Mouse (Mus musculus): Measurements from ENCODE around the gene Med21. TPM values are rescaled to one million over a fixed set of nuclear protein-coding genes. Genes with fewer than 3 reads are reported as not detected.

Gene Med21
- total RNA-seq, 1 experiment, result 91.2 TPM

DNA sequence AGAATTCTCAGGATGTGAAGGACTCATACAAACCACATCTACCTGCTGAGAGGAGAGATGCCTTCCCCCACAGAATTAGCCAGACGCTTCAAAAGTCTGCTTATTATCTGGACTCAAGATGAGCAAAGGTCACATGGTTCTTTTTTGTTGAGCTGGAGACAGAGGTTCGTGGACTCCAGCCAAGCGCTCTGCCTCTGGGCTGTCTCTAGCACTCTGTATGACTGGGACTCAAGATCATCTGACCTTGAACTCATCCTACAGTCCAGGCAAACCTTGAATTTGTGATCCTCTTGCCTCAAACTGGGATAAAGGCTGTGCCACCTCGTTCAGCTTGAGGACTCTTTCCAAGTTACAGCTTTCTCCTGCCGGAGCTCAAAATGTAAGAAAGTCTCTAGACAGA, 21.8 kb downstream of the Med21 start:
- TF ChIP-seq MAFK (IDR thresholded peaks at IDR 0.05; ENCODE audit: insufficient read depth, low read depth, low read length) (no peak), ZC3H11A (IDR thresholded peaks at IDR 0.05; ENCODE audit: borderline replicate concordance, low read depth, low read length) (no peak), ZNF384 (IDR thresholded peaks at IDR 0.05; ENCODE audit: low read depth, low read length) (no peak), CHD2 (IDR thresholded peaks at IDR 0.05; ENCODE audit: low read depth, low read length) (no peak), HCFC1 (IDR thresholded peaks at IDR 0.05; ENCODE audit: borderline replicate concordance, insufficient read depth, low read length) (no peak)
- in situ Hi-C loops (cut with MboI; ENCODE audit: low sequenced_read_pairs in 2 of 2, unreplicated experiment in 2 of 2), result no loop called here
- H3K36me3 ChIP-seq (ENCODE audit: control insufficient read depth, insufficient read depth, low read length, poor library complexity, severe bottlenecking), result no peaks in the 10 kb centered on the region
- H3K4me1 ChIP-seq (ENCODE audit: control insufficient read depth in 2 of 2, insufficient read depth in 2 of 2, low read length in 2 of 2, poor library complexity in 1 of 2), result no peaks in the 10 kb centered on the region
- DNase-seq (ENCODE audit: low read depth, low spot score), result no peak
- no peaks in the 10 kb centered on the region for H3K9me3 ChIP-seq (ENCODE audit: control insufficient read depth, insufficient read depth, low read depth, low read length)
- no peak overlapping the region for H3K9ac ChIP-seq (ENCODE audit: insufficient read depth, low read depth, low read length, poor library complexity, severe bottlenecking)
- no peak overlapping the region for H3K4me3 ChIP-seq (ENCODE audit: insufficient read depth in 1 of 2, low read depth in 1 of 2, low read length in 2 of 2, poor library complexity in 1 of 2, severe bottlenecking in 1 of 2)
- no peak overlapping the region for H3K27ac ChIP-seq (ENCODE audit: insufficient read depth, low read depth, low read length, poor library complexity, severe bottlenecking)

DNA sequence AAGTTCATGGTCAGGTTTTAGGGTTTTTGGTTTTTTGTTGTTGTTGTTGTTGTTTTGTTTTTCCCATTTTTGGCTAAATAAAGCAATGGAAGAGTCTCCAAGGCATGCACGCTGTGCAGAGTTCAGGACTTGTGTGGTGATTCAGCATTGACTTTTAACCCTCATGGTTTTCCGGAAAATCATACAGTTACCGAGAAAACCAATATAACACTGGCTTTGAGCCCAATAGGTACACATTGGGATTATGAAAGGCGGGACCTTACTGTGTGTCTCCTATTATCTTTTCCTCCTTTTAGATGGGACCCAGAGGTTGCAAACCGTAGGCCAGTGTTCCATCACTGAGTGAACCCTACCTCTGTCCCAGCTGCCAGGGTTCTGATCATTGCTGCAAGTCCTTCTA, 22.6 kb downstream of the Med21 start:
- Histone ChIP-seq H3K9me3 (ENCODE audit: control insufficient read depth, insufficient read depth, low read depth, low read length) (no peaks in the 10 kb centered on the region), H3K4me1 (ENCODE audit: control insufficient read depth in 2 of 2, insufficient read depth in 2 of 2, low read length in 2 of 2, poor library complexity in 1 of 2) (no peaks in the 10 kb centered on the region), H3K27ac (ENCODE audit: insufficient read depth, low read depth, low read length, poor library complexity, severe bottlenecking) (no peak overlapping the region), H3K9ac (ENCODE audit: insufficient read depth, low read depth, low read length, poor library complexity, severe bottlenecking) (no peak overlapping the region), H3K4me3 (ENCODE audit: insufficient read depth in 1 of 2, low read depth in 1 of 2, low read length in 2 of 2, poor library complexity in 1 of 2, severe bottlenecking in 1 of 2) (no peak overlapping the region), H3K36me3 (ENCODE audit: control insufficient read depth, insufficient read depth, low read length, poor library complexity, severe bottlenecking) (no peaks in the 10 kb centered on the region)
- DNase-seq (ENCODE audit: low read depth, low spot score), result no peak
- no peak for TF ChIP-seq HCFC1 (IDR thresholded peaks at IDR 0.05; ENCODE audit: borderline replicate concordance, insufficient read depth, low read length)
- TF ChIP-seq ZC3H11A (IDR thresholded peaks at IDR 0.05; ENCODE audit: borderline replicate concordance, low read depth, low read length), result no peak
- no peak for TF ChIP-seq MAFK (IDR thresholded peaks at IDR 0.05; ENCODE audit: insufficient read depth, low read depth, low read length)
- TF ChIP-seq ZNF384 (IDR thresholded peaks at IDR 0.05; ENCODE audit: low read depth, low read length), result no peak
- TF ChIP-seq CHD2 (IDR thresholded peaks at IDR 0.05; ENCODE audit: low read depth, low read length), result no peak
- in situ Hi-C loops (cut with MboI; ENCODE audit: low sequenced_read_pairs in 2 of 2, unreplicated experiment in 2 of 2), result no loop called here

GRCm38 (mm10) chr6:146665408-146665807, 23.1 kb downstream of the Med21 start:
- DNase-seq (ENCODE audit: low read depth, low spot score), result no peak
- Histone ChIP-seq H3K4me3 (ENCODE audit: insufficient read depth in 1 of 2, low read depth in 1 of 2, low read length in 2 of 2, poor library complexity in 1 of 2, severe bottlenecking in 1 of 2) (no peak overlapping the region), H3K9ac (ENCODE audit: insufficient read depth, low read depth, low read length, poor library complexity, severe bottlenecking) (no peak overlapping the region), H3K27ac (ENCODE audit: insufficient read depth, low read depth, low read length, poor library complexity, severe bottlenecking) (no peak overlapping the region), H3K4me1 (ENCODE audit: control insufficient read depth in 2 of 2, insufficient read depth in 2 of 2, low read length in 2 of 2, poor library complexity in 1 of 2) (no peaks in the 10 kb centered on the region), H3K9me3 (ENCODE audit: control insufficient read depth, insufficient read depth, low read depth, low read length) (no peaks in the 10 kb centered on the region), H3K36me3 (ENCODE audit: control insufficient read depth, insufficient read depth, low read length, poor library complexity, severe bottlenecking) (no peaks in the 10 kb centered on the region)
- in situ Hi-C loops (cut with MboI; ENCODE audit: low sequenced_read_pairs in 2 of 2, unreplicated experiment in 2 of 2), result no loop called here
- no peak for TF ChIP-seq CHD2 (IDR thresholded peaks at IDR 0.05; ENCODE audit: low read depth, low read length)
- TF ChIP-seq HCFC1 (IDR thresholded peaks at IDR 0.05; ENCODE audit: borderline replicate concordance, insufficient read depth, low read length), result no peak
- TF ChIP-seq MAFK (IDR thresholded peaks at IDR 0.05; ENCODE audit: insufficient read depth, low read depth, low read length), result no peak
- TF ChIP-seq ZC3H11A (IDR thresholded peaks at IDR 0.05; ENCODE audit: borderline replicate concordance, low read depth, low read length), result no peak
- no peak for TF ChIP-seq ZNF384 (IDR thresholded peaks at IDR 0.05; ENCODE audit: low read depth, low read length)

DNA sequence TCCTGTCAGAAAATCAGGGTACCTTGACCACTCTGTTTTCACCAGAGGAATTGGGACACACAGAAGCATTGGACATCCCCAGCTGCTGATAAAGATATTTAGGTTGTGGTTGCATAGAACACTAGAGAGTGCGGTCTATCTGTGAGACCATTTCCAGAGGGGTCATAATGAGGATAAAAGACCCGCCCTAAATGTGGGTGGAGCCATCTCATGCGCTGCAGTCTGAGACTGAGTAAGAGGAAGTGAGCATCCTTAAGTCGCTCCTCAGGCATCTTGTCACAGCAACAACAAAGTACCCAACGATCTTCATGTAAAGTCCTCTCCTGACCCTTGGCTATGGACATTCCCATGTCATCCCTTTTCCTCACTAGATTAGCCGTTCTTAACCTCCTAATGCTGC, 24.5 kb downstream of the Med21 start:
- Histone ChIP-seq H3K4me1 (ENCODE audit: control insufficient read depth in 2 of 2, insufficient read depth in 2 of 2, low read length in 2 of 2, poor library complexity in 1 of 2) (no peaks in the 10 kb centered on the region), H3K36me3 (ENCODE audit: control insufficient read depth, insufficient read depth, low read length, poor library complexity, severe bottlenecking) (no peaks in the 10 kb centered on the region), H3K27ac (ENCODE audit: insufficient read depth, low read depth, low read length, poor library complexity, severe bottlenecking) (no peak overlapping the region), H3K9me3 (ENCODE audit: control insufficient read depth, insufficient read depth, low read depth, low read length) (no peaks in the 10 kb centered on the region), H3K9ac (ENCODE audit: insufficient read depth, low read depth, low read length, poor library complexity, severe bottlenecking) (no peak overlapping the region), H3K4me3 (ENCODE audit: insufficient read depth in 1 of 2, low read depth in 1 of 2, low read length in 2 of 2, poor library complexity in 1 of 2, severe bottlenecking in 1 of 2) (no peak overlapping the region)
- TF ChIP-seq CHD2 (IDR thresholded peaks at IDR 0.05; ENCODE audit: low read depth, low read length), result no peak
- no peak for TF ChIP-seq ZNF384 (IDR thresholded peaks at IDR 0.05; ENCODE audit: low read depth, low read length)
- in situ Hi-C loops (cut with MboI; ENCODE audit: low sequenced_read_pairs in 2 of 2, unreplicated experiment in 2 of 2), result no loop called here
- DNase-seq (ENCODE audit: low read depth, low spot score), result no peak

DNA sequence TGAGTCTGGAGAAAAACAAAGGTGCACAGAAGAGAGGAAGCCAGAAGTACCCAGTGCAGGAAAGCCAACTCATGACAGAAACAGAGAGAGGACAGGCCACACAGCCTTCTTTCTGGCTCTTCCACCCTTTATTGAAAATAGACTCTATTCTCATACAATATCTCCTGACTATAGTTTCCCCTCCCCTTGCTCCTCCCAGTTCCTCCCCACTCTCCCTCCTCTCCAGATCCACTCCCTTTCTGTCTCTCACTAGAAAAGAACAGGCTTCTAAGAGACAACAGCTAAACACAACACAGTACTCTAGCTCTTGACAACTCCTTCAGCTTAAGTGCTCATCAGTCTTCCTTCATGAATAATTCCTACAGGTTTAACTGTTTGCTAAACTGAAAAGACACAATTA, 26.3 kb downstream of the Med21 start:
- Histone ChIP-seq H3K9ac (ENCODE audit: insufficient read depth, low read depth, low read length, poor library complexity, severe bottlenecking) (no peak overlapping the region), H3K9me3 (ENCODE audit: control insufficient read depth, insufficient read depth, low read depth, low read length) (no peaks in the 10 kb centered on the region), H3K27ac (ENCODE audit: insufficient read depth, low read depth, low read length, poor library complexity, severe bottlenecking) (no peak overlapping the region), H3K4me3 (ENCODE audit: insufficient read depth in 1 of 2, low read depth in 1 of 2, low read length in 2 of 2, poor library complexity in 1 of 2, severe bottlenecking in 1 of 2) (no peak overlapping the region), H3K36me3 (ENCODE audit: control insufficient read depth, insufficient read depth, low read length, poor library complexity, severe bottlenecking) (no peaks in the 10 kb centered on the region), H3K4me1 (ENCODE audit: control insufficient read depth in 2 of 2, insufficient read depth in 2 of 2, low read length in 2 of 2, poor library complexity in 1 of 2) (no peaks in the 10 kb centered on the region)
- TF ChIP-seq ZC3H11A (IDR thresholded peaks at IDR 0.05; ENCODE audit: borderline replicate concordance, low read depth, low read length) (no peak), ZNF384 (IDR thresholded peaks at IDR 0.05; ENCODE audit: low read depth, low read length) (no peak), HCFC1 (IDR thresholded peaks at IDR 0.05; ENCODE audit: borderline replicate concordance, insufficient read depth, low read length) (no peak), MAFK (IDR thresholded peaks at IDR 0.05; ENCODE audit: insufficient read depth, low read depth, low read length) (no peak), CHD2 (IDR thresholded peaks at IDR 0.05; ENCODE audit: low read depth, low read length) (no peak)
- in situ Hi-C loops (cut with MboI; ENCODE audit: low sequenced_read_pairs in 2 of 2, unreplicated experiment in 2 of 2), result no loop called here
- no peak for DNase-seq (ENCODE audit: low read depth, low spot score)

Data from ES-E14 (cell line).